Mouse (Mus musculus) embryonic fibroblast, embryonic 13.5 days (primary cell): ENCODE results near the gene Kif21b.
A peak's percentile ranks its signal among the peaks of the same experiment; 100 is the strongest.

Experiments
- CTCF ChIP-seq: IDR thresholded peaks from 2 replicates; pipeline ENCODE4 v1.5.1; 2011; ENCODE audit warnings: mild to moderate bottlenecking, control low read depth, low read length, moderate library complexity, borderline replicate concordance; ENCODE audit not compliant: insufficient read depth
- POLR2A ChIP-seq: IDR thresholded peaks from 2 replicates; pipeline ENCODE4 v1.6.1; 2011; ENCODE audit warnings: low read depth, mild to moderate bottlenecking, control low read depth, low read length, moderate library complexity

- peak; percentile 50; the same call in 1 of the 2 replicates for TF ChIP-seq CTCF
- no peak for TF ChIP-seq POLR2A
Measured at GRCm38 (mm10) chr1:136167657-136168056, 36.5 kb downstream of the Kif21b start.
